Mouse (Mus musculus): ENCODE results near the gene Gpat3.

Gpat3 gene

GRCm38 (mm10) chr5:100845485-100845847, at the start of gene Gpat3:
Gpat3 (plus strand) TSS chr5:100845713.
- no peak for DNase-seq

- peak; percentile 92 for DNase-seq
Measured at GRCm38 (mm10) chr5:100798165-100798860, 47.2 kb upstream of the Gpat3 start, which contains the start of the genes Helq and Mrps18c. Helq (minus strand) TSS chr5:100798598. Mrps18c (plus strand) TSS chr5:100798627.

- DNase-seq, result no peak
Measured at GRCm38 (mm10) chr5:100818341-100818740, 27.2 kb upstream of the Gpat3 start.

GRCm38 (mm10) chr5:100819568-100820480, 25.7 kb upstream of the Gpat3 start:
- DNase-seq, result no peak

GRCm38 (mm10) chr5:100820483-100821184, 24.9 kb upstream of the Gpat3 start, which contains the start of gene Abraxas1:
Abraxas1 (minus strand) TSS chr5:100820965.
- peak; percentile 89 for DNase-seq

GRCm38 (mm10) chr5:100821375-100821774, 24.1 kb upstream of the Gpat3 start:
- DNase-seq, result no peak

GRCm38 (mm10) chr5:100822826-100823225, 22.7 kb upstream of the Gpat3 start:
- no peak for DNase-seq

- DNase-seq, result no peak
Measured at GRCm38 (mm10) chr5:100825975-100826374, 19.5 kb upstream of the Gpat3 start.

- no peak for DNase-seq
Measured at GRCm38 (mm10) chr5:100826531-100826930, 19.0 kb upstream of the Gpat3 start.

GRCm38 (mm10) chr5:100828701-100829100, 16.8 kb upstream of the Gpat3 start:
- no peak for DNase-seq

GRCm38 (mm10) chr5:100832680-100833079, 12.8 kb upstream of the Gpat3 start:
- DNase-seq, result no peak

- DNase-seq, result no peak
Measured at GRCm38 (mm10) chr5:100833841-100834240, 11.7 kb upstream of the Gpat3 start.

- DNase-seq, result no peak
Measured at GRCm38 (mm10) chr5:100835862-100836538, 9.5 kb upstream of the Gpat3 start.

GRCm38 (mm10) chr5:100837907-100838306, 7.6 kb upstream of the Gpat3 start:
- no peak for DNase-seq

GRCm38 (mm10) chr5:100844485-100844884, 1.0 kb upstream of the Gpat3 start:
- DNase-seq, result no peak

GRCm38 (mm10) chr5:100845848-100846598, 510 bp downstream of the Gpat3 start:
- DNase-seq, result peak; percentile 60

GRCm38 (mm10) chr5:100846599-100846920, 1.0 kb downstream of the Gpat3 start:
- no peak for DNase-seq

GRCm38 (mm10) chr5:100847143-100847542, 1.6 kb downstream of the Gpat3 start:
- DNase-seq, result no peak

- DNase-seq, result no peak
Measured at GRCm38 (mm10) chr5:100853963-100854362, 8.4 kb downstream of the Gpat3 start.

GRCm38 (mm10) chr5:100856552-100856951, 11.0 kb downstream of the Gpat3 start:
- no peak for DNase-seq

- no peak for DNase-seq
Measured at GRCm38 (mm10) chr5:100860417-100861053, 15.0 kb downstream of the Gpat3 start.
